In the genomic region with DNA sequence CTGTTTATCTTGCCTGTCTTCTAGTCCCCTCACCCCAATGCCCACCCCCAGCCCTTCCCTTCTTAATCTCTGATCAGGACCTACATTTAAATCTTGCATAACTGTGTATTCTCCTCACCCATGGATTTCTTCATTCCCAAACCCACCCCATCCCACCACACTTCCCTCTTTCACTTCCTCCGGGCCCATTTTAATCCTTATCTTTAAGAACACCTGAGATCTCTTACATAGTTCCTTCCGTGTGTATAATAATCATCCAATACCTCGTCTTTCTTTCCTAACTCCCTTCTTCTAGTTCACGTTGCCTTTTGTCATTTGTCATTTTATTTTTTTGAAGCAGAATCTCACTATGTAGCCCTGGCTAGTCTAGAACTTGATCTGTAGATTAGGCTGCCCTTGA, we compare ENCODE assay signal across 19 mouse cellular contexts.
"Had no signal": no experiment of that assay in that cellular context is flagged by ENCODE, and none has a peak within 500 bp of the region (broad histone marks: within the 10 kb centered on the region; RNA-seq: fewer than 3 reads in every experiment).

No protein-coding gene starts in this region.

- H3K4me3 ChIP-seq: kidney, embryonic 15.5 days; left cerebral cortex, adult 2 months; liver, embryonic 13.5 days; neural tube, embryonic 12.5 days; neural tube, embryonic 15.5 days; stomach, embryonic 15.5 days had no signal

- H3K4me2 ChIP-seq: kidney, embryonic 15.5 days; liver, embryonic 13.5 days; midbrain, embryonic 11.5 days; neural tube, embryonic 12.5 days; neural tube, embryonic 15.5 days; stomach, embryonic 15.5 days had no signal

- DNase-seq: kidney, adult 8-10 months; kidney, postnatal 10 days; kidney, postnatal 36 days; layer of hippocampus, postnatal 36 days; liver, embryonic 13.5 days; lung, adult 2 months; midbrain, embryonic 14.5 days; retina, postnatal 1 day; right cerebral cortex, postnatal 25 days; spleen, adult 18-20 months; thymus, adult 18-20 months; thymus, postnatal 36 days had no signal

- H3K9me3 ChIP-seq: kidney, embryonic 15.5 days; liver, embryonic 13.5 days; neural tube, embryonic 12.5 days; neural tube, embryonic 15.5 days; stomach, embryonic 15.5 days had no signal

- H3K27me3 ChIP-seq: kidney, embryonic 15.5 days; liver, embryonic 13.5 days; neural tube, embryonic 12.5 days; neural tube, embryonic 15.5 days; stomach, embryonic 15.5 days had no signal

- H3K27ac ChIP-seq: kidney, embryonic 15.5 days; left cerebral cortex, adult 2 months; liver, embryonic 13.5 days; macrophage; neural tube, embryonic 12.5 days; neural tube, embryonic 15.5 days; stomach, embryonic 15.5 days had no signal

- H3K36me3 ChIP-seq: kidney, embryonic 15.5 days; liver, embryonic 13.5 days; neural tube, embryonic 12.5 days; stomach, embryonic 15.5 days had no signal

- H3K9ac ChIP-seq: kidney, embryonic 15.5 days; liver, embryonic 13.5 days; neural tube, embryonic 12.5 days; neural tube, embryonic 15.5 days; stomach, embryonic 15.5 days had no signal

- H3K4me1 ChIP-seq: kidney, embryonic 15.5 days; liver, embryonic 13.5 days; neural tube, embryonic 12.5 days; neural tube, embryonic 15.5 days; stomach, embryonic 15.5 days had no signal
